Mouse (Mus musculus): ENCODE data around the gene Emilin2.

The Emilin2 gene

DNA sequence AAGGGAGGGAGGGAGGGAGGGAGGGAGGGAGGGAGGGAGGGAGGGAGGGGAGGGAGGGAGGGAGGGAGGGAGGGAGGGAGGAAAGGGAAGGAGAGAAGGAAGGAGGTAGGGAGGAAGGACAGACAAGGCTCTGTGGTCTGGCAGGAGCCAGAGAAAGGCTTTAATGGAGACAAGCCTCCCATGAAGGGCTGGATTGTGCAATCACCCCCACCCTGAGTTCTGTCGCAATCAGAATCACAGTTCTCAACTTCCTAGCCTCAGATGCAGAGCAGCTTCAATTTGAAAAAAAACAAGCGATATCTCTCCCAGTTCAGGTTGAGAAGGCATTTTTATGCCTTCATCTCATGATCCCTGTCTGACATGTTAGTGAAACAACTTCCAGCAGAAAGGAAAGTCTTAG, 11.4 kb downstream of the Emilin2 start:
- DNase-seq (ENCODE audit: low read depth) = peak; percentile 63

DNA sequence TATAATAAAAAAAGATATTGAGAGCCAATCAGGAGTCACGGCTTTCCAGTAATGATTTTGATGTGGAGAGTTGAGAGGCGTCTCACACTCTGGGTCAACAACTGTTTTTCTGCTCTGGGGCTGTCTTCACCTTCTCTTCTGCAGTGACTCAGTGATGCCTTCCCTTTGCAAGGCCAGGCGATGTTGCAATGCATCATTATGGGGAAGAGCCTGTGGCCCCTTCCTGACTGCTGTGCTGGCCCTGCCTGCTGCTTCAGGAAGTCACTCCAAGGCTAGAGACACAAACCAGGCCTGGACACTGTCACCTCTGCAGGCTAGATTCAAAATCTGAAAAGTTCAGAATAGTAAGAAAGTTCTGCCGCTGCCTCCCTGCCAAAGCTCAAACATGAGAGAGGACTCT, 11.9 kb downstream of the Emilin2 start:
- no peak for DNase-seq (ENCODE audit: low read depth)

DNA sequence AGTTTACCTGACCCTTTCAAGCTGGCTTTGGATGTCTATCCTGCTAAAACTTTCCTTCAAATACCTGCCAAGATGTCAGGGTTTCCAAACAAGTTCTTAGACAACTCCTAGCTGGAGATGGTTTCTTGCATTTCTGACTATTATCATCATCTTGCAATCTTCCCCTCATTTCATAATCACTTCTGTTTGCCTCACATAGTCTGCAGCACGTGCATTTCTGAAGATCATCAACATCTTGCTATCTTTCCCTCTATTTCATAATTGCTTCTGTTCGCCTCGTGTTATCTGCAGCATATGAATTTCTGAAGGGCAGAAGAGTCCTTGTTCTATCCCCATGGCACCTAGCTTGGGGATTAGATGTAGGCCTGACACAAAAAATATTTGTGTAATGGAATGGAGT, 17.2 kb downstream of the Emilin2 start:
- DNase-seq (ENCODE audit: low read depth) = no peak

DNA sequence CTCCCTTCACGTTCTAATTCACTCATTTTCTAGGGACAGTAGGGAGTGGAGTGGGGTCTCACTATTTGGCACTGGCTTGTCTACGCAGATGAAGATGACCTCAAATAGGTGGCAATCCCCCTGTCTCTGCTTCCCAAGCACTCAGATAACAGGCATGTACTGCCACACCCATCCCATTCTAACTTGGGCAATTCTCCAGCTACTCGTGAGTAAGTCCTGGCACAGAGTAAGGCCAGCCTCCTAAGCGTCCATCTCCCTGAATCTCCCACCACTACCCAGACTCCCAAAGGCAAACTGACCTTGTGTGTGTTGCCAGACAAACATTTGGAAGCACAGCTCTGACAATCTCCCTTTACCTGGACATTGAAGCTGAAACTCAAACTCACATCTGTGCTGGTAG, 18.9 kb downstream of the Emilin2 start:
- DNase-seq (ENCODE audit: low read depth) = no peak

DNA sequence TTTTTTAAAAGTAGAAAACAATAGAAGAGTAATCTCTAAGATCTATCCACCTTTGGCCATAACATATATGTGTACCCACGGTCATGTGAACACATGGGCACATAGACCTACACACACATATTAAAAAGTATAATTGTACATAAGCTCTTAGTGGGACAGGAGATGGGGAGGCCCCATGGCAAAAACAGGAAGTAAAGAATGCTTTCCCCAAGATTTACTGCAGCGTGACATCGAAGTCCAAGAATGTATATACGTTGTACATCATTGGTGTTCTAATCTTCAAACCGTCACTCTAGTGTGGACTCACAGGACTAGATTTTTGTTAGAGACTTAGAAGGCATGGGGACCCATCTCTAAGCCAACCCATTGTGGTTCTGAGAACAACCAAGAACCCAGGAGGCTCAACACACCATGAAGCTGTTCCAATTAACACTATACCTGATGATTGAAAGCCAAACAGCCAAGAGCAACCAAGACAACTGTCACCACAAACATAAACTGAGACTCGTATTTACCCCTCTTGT, 19.8 kb downstream of the Emilin2 start:
- no peak for DNase-seq (ENCODE audit: low read depth)

DNA sequence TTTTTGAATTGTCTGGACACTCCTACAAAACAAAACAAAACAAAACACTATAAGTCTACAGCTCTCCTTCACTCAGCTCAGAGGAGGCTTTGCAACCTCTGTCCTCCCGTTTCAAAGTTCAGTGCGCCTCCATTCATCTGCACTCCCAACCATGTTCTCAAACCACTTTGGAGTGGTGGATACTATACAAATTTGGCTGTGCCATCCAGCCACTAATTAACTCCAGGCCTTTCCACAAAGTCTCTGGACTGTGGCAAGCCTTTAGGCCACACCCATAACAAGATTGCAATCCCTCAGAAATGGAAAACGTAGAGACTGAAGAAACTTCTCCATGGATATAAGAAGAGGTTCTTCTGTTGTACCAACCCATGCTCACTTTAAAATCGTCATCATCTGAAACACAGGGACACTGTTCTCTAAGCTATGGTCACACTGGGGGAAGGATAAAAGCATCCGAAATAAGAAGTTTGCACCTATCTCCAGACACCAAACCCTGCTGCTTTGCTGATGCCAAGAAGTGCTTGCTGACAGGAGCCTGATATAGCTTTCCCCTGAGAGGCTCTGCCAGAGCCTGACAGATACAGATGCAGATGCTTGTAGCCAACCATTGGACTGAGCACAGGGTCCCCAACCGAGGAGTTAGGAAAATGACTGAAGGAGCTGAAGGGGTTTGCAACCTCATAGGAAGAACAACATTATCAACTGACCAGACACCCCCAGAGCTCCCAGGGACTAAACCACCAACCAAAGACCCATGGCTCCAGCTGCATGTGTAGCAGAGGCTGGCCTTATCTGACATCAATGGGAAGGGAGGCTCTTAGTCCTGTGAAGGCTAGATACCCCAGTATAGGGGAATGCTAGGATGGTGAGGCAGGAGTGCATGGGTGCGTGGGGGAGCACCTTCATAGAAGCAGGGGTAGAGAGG, 21.0 kb downstream of the Emilin2 start:
- no peak for DNase-seq (ENCODE audit: low read depth)

DNA sequence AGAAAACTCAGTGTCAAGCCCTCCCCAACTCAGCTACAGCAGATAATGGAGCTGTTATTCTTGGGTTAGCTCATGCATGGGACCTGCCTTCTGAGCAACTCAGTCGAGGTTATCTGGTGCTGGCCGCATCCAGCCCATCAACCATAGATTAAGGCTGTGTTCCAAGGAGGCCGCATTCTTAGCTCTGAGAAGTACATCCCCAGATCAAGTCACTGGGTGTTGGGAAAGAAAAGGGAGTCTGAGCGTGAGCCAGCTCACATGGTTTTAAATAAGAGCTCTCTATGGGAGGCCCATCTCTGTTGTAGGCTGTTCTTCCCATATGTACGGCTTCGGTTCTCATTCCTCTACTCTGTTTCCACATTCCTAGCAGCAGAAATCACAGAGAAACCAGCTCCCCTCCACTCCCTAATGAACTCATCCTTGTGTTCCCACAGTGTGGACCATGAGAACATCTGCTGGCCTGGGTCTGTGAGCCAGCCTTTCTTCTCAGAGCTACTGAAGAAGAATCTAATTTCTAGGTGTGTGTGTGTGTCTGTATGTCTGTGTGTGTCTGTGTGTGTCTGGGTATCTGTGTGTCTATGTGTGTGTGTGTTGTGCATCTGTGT, 22.1 kb downstream of the Emilin2 start:
- no peak for DNase-seq (ENCODE audit: low read depth)

DNA sequence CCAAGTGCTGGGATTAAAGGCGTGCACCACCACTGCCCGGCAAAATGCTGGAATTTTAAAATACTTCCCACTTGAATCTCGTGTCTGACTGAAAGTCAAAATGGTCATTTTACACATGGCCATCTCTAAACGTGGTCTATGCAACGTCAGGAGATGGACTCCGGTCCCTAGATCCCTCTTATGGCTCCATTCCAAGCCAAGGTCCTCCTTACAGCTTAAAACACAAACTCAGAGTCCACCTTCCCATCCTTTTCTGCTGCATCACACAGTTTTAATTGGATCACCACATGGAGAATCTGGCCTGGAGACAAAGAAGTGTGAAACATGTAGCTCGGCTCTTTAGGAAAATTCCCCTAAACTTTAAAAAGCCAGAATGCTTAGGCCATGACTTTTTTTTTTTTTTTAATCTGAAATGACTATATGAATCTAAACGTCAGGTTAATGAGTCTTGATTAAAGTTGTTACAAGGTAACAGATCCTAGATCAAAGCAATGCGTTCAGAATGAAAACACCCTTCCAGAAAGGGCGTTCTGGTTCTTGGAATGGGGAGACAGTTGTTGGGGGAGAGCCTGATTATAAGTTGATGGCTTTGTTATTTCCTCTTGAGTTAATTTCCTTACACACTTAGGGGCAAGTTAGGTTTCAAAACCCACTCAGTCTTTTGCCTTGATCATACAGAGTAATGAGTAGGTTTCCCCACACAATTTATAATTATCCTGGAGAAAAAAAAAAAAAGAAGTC, 22.8 kb downstream of the Emilin2 start:
- no peak for DNase-seq (ENCODE audit: low read depth)

DNA sequence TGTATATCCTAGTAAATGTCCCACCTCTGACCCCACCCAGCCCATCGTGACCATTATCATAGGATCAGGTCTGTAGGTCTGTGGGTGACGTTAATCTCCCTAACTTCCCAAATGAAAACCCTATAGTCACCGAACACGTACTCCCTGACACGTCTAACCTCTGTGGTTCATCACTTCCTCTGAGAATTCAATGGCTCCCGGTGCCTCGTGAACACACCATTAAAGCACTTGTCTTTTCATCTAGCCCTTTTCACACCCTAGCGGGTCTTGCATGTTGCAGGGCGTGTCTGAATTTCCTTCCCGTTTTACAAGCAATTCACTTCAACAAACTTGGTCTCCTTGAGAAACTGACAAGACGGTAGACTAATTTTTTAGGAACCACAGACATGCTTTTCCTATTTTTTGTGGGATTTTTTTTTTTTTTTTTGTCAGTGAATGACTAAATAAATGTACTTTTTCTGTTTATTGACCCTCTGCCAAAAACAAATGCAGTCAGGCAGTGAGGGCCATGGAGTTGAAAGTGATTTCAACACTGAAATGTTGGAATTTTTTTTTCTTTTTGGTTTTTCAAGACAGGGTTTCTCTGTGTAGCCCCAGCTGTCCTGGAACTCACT, 23.5 kb downstream of the Emilin2 start:
- DNase-seq (ENCODE audit: low read depth) = no peak

DNA sequence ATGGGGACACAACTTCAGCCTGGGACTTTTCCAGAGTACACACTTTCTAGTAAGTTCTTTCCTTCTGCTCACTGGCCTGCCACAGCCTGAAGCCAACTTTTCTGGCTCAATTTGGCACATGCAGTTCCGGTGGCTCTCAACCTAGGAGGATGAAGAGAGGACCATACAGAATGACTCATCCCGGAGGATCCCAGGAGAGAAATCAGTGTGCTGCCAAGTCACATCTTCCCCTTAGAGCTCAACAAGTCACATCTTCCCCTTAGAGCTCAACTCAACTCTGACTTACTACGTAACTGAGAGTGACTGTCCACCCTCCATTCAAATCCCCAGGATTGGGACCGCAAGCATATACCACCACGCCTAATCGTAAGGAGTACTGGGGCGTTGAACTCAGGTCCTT, 24.2 kb downstream of the Emilin2 start:
- no peak for DNase-seq (ENCODE audit: low read depth)

DNA sequence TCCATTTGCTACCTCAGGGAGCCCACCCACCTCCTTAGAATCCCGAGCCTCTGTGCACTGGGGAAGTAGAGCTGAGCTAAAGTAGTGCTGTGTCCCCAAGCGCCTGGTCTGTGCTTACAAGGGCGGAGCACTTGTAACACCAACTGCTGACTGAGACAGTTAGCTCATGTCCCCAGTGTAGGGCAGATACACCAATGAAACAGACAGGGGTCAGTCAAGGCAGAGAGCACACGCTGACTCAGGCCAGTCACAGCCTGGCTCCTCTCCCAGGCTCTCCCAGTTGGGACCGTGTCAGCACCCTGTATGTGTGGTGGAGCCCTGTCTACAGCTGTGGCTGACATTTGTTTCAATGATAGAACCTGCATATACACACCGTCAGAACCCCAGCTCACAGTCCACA, 25.8 kb downstream of the Emilin2 start:
- no peak for DNase-seq (ENCODE audit: low read depth)

DNA sequence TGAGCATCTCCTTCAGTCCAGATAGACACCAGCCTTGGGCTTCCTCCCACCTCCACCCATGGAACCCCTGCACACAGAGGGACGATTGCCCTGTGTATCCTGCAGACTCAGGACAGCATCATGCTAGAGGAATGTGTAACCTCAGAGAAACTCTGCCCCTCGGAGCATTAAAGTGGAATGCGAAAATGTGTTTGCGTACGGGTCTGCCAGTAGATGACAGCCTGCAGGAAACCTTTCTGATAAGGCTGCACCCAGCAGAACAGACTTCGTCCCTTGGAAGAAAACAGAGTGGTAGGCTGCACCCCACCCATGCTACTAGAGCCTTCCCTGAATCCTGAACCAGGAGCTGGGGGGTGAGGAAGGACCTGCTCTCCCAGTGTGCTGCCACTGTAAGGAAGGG, 26.9 kb downstream of the Emilin2 start:
- DNase-seq (ENCODE audit: low read depth) = no peak

DNA sequence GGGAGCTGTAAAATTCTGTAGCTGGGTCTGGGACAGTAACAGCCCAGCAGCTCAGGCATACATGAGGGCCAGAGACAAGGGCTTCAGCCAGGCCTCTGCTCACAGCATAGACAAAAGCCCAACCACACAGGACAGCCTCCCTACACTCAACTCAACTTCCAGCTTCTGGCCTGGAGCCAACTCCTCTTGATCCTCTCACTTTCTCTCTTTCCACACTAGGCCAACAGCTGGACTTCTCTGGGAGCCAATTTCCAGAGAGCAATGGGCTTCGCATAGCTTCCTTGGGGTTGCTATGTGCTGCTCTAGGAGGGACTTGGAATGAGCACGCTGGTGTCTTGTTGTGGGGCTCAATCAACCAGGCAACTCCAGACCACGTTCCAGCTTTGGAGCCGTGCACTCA, 28.5 kb downstream of the Emilin2 start:
- DNase-seq (ENCODE audit: low read depth) = no peak

DNA sequence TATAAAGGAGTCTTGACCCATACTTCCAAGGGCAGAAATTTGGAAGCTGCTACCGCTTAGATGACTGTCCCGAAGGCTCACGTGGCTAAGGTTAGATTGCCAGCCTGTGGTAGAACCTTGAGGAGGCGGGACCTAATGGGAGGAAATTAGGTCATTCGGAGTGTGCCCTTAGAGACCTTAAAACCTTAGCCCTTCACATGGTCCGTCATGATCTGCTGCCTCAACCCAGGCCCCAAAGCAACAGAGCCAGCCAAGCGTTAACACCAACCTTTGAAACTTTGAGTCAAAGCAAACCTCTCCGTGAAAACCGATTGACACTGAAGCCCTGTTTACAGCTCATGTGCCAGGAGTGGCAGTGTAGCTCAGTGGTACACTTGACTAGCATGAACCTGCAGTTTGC, 29.1 kb downstream of the Emilin2 start:
- no peak for DNase-seq (ENCODE audit: low read depth)

DNA sequence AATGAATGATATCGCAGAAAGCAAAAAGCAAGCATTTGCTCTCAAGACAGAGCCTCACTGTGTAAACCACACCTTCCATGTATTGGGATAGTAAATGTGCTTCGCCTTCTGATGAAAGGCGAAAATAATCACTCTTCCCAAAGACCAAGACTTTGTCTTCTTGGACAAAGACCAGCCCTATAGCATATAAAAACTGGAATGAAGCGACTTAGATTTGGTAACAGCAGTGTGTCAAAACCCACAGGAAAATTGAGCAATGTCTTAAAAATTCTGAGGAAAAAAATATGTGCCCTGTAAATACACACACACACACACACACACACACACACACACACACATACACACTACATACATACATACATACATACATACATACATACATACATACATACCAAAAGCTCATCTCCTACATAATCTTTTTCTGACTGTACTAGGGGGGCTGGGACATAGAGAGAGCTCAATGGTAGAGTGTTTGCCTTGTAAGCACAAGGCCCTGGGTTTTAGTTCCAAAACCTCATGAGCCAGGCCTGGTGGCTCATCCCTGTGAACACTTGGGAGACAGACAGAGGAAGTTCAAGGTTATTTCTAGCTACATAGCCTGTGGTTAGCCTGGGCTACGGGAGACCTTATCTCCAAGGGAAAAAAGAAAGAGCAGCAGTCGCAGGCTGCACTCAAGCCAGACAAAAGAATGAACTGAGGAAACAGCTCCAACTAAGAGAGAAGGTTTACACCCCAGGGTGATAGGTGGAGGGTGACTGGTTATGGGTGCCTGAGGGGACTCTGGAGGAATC, 33.9 kb downstream of the Emilin2 start:
- DNase-seq (ENCODE audit: low read depth) = no peak

DNA sequence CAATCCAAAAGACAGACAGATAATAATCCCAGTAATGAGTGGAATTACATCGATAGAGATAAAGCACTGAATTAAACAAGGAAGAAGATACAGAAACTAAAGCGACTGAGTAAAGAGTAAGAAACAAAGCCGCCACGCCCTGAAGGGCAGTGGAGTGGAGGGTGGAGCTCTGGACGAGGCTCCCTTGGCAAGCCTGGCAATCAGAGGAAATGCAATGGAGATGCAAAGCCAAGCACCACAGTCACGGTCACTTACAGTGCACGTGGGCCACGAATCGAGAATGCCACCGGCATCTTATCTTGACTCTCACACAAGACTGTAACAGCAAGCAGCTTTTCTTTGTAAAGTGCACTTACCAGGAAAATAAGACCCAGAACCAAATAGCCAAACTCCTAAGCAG, 35.0 kb downstream of the Emilin2 start:
- no peak for DNase-seq (ENCODE audit: low read depth)

DNA sequence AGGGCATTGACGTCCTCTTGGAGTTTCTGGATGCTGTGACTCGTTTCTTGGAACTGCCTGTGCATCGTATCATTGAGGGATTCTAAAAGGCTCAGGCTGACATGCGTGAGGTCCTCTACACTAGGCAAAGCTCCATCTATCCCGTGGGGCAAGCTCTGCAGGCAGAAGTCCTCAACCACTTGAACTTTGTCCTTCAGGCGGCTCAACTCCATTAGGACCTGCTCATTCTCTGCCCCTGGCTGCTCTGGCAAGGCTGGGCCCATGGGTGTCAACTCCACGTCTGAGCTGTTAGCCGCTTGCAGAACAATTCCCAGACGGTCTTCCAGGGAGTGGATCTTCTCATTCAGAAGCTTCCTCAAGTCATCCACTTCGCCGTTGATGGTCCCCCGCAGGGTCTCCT, 37.9 kb downstream of the Emilin2 start:
- no peak for DNase-seq (ENCODE audit: low read depth)

DNA sequence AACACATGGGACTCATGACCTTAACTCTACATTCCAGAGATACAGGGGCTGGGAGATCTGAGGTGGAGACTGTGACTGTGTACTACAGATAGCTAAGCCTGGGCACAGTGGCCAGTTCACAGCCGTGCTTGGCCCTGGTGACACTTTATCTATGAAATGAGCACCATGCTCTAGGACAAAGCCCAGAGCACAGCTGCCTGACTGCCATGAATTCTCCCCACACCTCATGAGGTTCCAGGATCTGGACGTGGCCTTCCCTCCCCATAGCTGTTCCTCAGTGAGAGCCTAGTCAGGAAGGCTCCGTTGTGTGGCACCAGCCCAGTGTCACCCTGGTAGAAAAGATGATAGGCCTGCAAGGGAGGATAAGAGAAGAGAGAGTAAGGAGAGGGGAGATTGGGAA, 43.2 kb downstream of the Emilin2 start:
- DNase-seq (ENCODE audit: low read depth) = no peak

DNA sequence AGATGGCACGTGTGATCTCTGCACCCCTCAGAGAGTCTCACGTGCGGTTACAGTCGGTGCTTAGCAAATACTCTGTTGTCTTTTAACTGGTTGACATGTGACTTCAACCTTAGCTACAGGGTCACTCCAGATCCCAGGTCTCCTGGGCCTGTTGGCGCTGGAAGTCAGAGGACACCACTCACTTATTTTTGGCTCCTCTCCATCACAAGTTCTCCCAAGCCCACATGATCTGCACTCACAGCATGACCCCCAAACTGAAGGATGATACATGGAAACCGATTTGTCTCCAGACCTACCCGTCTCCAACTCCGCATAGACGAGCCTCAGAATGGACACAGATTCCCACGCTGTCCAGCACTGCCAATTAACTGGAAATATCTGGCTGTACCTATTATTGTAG, 43.6 kb downstream of the Emilin2 start:
- no peak for DNase-seq (ENCODE audit: low read depth)

DNA sequence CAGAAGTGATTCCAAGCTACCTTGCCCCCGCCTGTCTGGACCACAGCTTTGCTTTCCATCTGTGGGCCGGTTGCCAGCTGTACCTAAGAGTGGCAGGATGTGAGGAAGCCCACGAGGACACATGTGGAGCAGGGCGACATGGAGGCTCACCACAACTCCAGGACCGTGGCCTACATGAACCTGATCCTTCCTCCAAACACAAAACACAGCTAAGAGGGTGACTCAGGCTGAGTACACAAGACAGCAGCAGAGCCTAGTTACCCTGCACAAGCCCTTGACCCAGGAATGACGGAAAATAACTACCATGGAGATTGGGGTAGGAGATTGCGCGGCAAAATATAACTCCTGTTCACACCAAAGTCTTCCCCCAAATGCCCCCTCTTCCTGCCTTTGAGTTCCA, 44.4 kb downstream of the Emilin2 start:
- no peak for DNase-seq (ENCODE audit: low read depth)

DNA sequence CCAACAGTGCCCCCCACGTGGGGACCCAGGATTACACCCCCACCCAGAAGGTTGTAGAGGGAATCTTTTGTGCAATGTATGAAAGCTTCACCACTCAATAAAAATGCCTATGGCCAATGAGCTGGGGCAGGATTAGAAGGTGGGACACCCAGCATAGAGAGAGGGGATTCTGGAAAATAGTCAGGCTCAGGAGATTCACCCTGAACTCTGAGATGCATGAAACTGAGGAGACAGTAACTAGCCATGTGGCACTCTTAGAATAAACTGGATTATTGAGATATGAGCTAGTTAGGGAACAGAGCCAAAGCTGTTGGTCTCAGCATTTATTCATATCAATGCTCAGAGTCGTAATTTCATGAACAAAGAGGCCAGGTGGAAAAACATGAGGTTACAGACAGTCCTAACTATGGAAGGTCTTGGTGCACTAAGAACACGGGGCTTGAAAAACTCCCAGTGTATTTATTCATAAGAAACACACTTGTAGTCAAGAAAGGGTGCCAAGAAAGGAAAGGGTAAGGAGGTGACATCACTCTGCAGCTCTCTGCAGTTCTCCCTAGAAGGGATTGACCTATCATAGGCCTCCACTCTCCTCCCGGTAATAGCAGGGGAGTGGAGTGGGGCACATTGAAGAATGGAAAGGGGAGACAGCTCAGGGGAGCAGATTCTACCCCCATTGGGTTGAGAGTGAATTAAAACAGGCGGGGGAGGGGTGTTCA, 46.3 kb downstream of the Emilin2 start:
- DNase-seq (ENCODE audit: low read depth) = no peak
